Mouse (Mus musculus) thymus, adult 2 months (tissue): ENCODE measurements around the gene Sec24b. TPM values are rescaled to one million over a fixed set of nuclear protein-coding genes. Genes with fewer than 3 reads are reported as not detected.

Experiments used
- DNase-seq: peaks from one replicate; pipeline ENCODE4 v3.0.0; 2021
- H3K27ac ChIP-seq: fragments of 200-500 bp; 2 replicates; pipeline ENCODE4 v1.5.1; 2012; ENCODE audit warnings: low read length, control low read depth; ENCODE audit not compliant: control insufficient read depth, insufficient read depth
- H3K27me3 ChIP-seq: fragments of 200-500 bp; 2 replicates; pipeline ENCODE4 v1.6.1; 2012; ENCODE audit warnings: mild to moderate bottlenecking, low read length, moderate library complexity, mixed read lengths; ENCODE audit not compliant: control insufficient read depth, insufficient read depth
- H3K36me3 ChIP-seq: fragments of 200-500 bp; 2 replicates; pipeline ENCODE4 v1.6.1; 2012; ENCODE audit warnings: mild to moderate bottlenecking, low read length, moderate library complexity; ENCODE audit not compliant: control insufficient read depth, insufficient read depth
- H3K4me1 ChIP-seq: fragments of 200-500 bp; replicated peaks from 2 replicates; pipeline ENCODE4 v1.6.1; 2012; ENCODE audit warnings: low read length; ENCODE audit not compliant: control insufficient read depth, insufficient read depth
- H3K4me3 ChIP-seq: fragments of 200-500 bp; 2 replicates; pipeline ENCODE4 v1.5.1; 2012; ENCODE audit warnings: mild to moderate bottlenecking, low read length, control low read depth, moderate library complexity; ENCODE audit not compliant: control insufficient read depth, insufficient read depth
- CTCF ChIP-seq: fragments of 200-500 bp; IDR thresholded peaks from 2 replicates; pipeline ENCODE4 v1.5.1; 2012; ENCODE audit warnings: mild to moderate bottlenecking, control low read depth, low read length, moderate library complexity, borderline replicate concordance; ENCODE audit not compliant: control insufficient read depth, poor library complexity, insufficient read depth; ENCODE audit errors: extremely low read depth
- POLR2A ChIP-seq: fragments of 200-500 bp; IDR thresholded peaks from 2 replicates; pipeline ENCODE4 v1.6.1; 2012; ENCODE audit warnings: mild to moderate bottlenecking, low read length, control low read depth, moderate library complexity; ENCODE audit not compliant: control insufficient read depth, poor library complexity, insufficient read depth; ENCODE audit errors: extremely low read depth
- WGBS: fragments of 180-500 bp; shearing (Covaris S2); methylation state at CpG from one replicate; pipeline ENCODE4 v1.1.7; 2018; 5-methylcytosine and 5-hydroxymethylcytosine counted together
- polyA plus RNA-seq: library from polyadenylated mRNA; depleted of rRNA; stranded (reverse); fragments of >200 nt; gene quantifications from 2 replicates; pipeline ENCODE4 v1.2.3, GENCODE M21; 2012

Sec24b gene
- polyA plus RNA-seq, 1 experiment = 149 TPM

DNA sequence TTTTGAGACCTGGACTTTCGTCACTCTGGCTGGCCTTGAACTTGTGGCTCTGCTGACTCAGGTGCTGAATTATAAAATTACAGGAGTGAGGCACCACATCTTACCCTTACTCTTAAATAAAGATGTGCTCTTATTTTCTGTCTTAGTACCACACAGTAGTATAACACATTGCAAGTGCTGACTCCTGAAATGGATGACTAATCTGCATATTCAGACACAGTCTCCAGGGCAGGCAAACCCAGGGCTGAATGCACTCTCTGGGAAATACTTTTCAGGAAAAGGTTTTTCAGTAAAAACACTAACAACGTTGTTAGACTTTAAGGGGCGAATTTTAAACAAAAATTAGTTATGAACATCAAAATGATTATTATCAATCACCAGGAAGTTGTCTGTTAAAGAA lies 64.0 kb downstream of the Sec24b start:
- H3K27ac ChIP-seq = no peak overlapping the region
- no peak for TF ChIP-seq POLR2A
- TF ChIP-seq CTCF = no peak
- H3K36me3 ChIP-seq = peaks cover 73% of the 10 kb centered on the region
- 95% methylated on average over 3 of the region's 3 CpGs for WGBS
- DNase-seq = no peak
- no peaks in the 10 kb centered on the region for H3K4me1 ChIP-seq
- no peak overlapping the region for H3K4me3 ChIP-seq
- no peaks in the 10 kb centered on the region for H3K27me3 ChIP-seq

DNA sequence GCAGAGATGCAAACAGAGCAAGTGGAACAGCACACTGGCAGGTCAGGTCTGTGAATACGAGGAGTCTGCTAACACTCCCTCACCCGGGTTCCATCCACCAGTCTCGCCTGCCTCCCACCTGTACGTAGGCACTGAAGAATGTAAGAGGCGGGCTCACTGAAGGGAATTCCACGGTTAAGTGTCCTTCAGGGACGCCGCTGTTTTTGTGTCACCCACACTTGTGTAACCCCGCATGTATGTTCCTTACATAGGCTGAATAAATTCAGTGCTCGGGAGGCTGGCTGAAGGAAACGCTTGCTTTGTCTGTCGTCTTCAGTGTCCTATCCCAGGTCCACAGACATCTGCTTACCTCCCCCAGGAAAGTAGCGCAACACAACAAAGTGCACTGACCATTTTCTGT lies 74.1 kb downstream of the Sec24b start:
- Histone ChIP-seq H3K27me3 (no peaks in the 10 kb centered on the region), H3K36me3 (peaks cover 84% of the 10 kb centered on the region), H3K4me3 (no peak overlapping the region), H3K4me1 (no peaks in the 10 kb centered on the region), H3K27ac (no peak overlapping the region)
- TF ChIP-seq POLR2A = no peak
- no peak for DNase-seq
- 98% methylated on average over 13 of the region's 13 CpGs for WGBS

DNA sequence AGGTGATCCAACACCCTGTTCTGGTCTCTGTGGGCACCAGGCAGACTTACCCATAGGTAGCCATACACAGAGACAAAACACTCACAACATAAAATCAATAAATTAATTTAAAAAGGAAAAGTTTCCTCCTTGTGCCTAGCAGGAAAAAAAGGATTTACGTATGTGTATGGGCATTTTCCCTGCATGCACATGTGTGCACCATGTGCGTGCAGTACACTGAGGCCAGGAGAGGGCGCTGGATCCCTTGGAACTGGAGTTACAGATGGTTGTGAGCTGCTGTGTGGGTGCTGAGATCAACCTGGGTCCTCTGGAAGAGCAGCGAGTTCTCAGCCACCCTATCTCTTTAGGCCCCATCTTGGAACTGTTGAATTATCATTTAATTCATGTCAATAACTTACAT lies 76.0 kb downstream of the Sec24b start:
- H3K27me3 ChIP-seq = no peaks in the 10 kb centered on the region
- TF ChIP-seq POLR2A (no peak), CTCF (no peak)
- WGBS = 97% methylated on average over 4 of the region's 4 CpGs
- no peak overlapping the region for H3K4me3 ChIP-seq
- H3K27ac ChIP-seq = no peak overlapping the region
- no peaks in the 10 kb centered on the region for H3K4me1 ChIP-seq
- H3K36me3 ChIP-seq = peaks cover 75% of the 10 kb centered on the region
- no peak for DNase-seq

DNA sequence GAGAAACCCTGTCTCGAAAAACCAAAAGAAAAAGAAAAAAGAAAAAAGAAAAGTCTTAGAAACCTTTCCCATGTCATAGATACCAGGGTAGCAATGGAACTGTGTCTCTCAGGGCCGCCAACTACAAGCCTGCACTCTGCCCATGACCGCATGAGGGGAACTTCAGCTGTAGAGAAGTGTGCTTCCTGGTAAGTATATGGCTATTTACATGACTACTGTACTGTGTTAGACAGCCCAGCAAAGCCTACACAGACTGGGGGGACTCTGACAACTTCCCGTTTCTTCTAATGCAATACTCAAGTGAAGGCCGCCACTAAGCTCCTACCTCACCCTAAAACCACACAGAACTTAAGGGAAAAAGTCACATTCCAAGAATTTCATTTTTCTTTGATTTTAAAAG lies 76.6 kb downstream of the Sec24b start:
- TF ChIP-seq POLR2A (no peak), CTCF (no peak)
- H3K4me3 ChIP-seq = no peak overlapping the region
- H3K36me3 ChIP-seq = peaks cover 70% of the 10 kb centered on the region
- WGBS = 91% methylated on average over 5 of the region's 5 CpGs
- no peaks in the 10 kb centered on the region for H3K4me1 ChIP-seq
- no peaks in the 10 kb centered on the region for H3K27me3 ChIP-seq
- no peak for DNase-seq
- H3K27ac ChIP-seq = no peak overlapping the region

DNA sequence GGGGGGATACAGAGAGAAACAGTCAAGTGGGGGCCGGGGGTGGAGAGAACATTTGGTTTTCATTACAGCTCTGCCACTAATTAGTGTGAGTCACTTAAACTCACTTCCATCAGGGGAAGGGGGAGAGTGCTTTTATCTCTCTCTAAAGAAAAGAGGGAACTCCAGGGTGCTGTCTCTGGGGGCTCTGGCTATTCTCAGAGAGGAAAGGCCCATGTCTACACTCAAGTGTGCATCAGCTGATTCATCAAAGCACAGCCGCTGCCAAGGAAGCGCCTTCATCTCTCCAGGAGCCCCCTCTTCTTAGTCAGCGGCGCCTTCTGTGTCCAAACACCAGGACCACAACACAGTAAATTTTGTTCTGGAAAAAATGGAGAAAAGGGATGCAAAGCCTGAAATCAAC lies 79.1 kb downstream of the Sec24b start:
- Histone ChIP-seq H3K27ac (no peak overlapping the region), H3K27me3 (no peaks in the 10 kb centered on the region), H3K36me3 (peaks cover 45% of the 10 kb centered on the region), H3K4me3 (no peak overlapping the region), H3K4me1 (no peaks in the 10 kb centered on the region)
- 94% methylated on average over 5 of the region's 5 CpGs for WGBS
- DNase-seq = no peak
- no peak for TF ChIP-seq CTCF
- TF ChIP-seq POLR2A = no peak

DNA sequence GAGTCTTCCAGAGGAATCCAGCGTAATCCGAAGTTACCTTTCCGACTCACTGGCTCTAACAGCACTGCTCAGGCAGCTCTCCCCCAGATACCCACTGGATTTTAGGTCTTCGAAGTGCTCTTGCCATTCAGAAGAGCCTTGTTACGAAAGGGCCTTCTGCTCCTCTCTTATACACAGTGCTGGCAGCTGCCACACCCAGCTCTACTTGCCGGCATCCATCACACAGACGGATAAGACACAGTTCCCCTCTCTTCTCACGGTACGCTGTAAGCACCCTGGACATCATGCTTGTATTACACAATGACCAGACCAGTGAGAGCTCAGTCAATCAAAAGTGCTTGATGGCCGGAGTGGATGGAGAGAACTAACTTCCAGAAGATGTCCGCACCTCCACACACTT lies 79.6 kb downstream of the Sec24b start:
- H3K27me3 ChIP-seq = no peaks in the 10 kb centered on the region
- H3K27ac ChIP-seq = no peak overlapping the region
- no peaks in the 10 kb centered on the region for H3K4me1 ChIP-seq
- DNase-seq = no peak
- no peak overlapping the region for H3K4me3 ChIP-seq
- no peak for TF ChIP-seq CTCF
- TF ChIP-seq POLR2A = no peak
- peaks cover 40% of the 10 kb centered on the region for H3K36me3 ChIP-seq
- 97% methylated on average over 11 of the region's 11 CpGs for WGBS

DNA sequence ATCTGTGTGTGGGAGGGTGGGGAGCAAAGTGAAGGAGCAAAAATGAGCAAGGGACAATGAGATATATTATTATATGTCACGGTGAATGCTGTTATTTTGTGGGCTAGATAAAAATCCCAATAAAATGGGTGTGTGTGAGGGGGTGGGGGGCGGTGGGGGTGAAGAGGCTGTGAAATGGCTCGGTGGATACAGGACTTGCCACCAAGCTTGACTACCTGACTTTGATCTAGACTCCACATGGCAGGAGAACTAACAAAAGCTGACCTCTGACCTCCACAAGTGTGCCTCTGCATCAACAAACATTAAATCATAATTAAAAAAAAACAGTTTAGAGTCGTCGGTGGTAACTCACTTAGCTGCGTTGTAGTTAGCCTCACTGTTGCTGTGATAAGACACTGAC lies 81.8 kb downstream of the Sec24b start:
- WGBS = 75% methylated on average over 6 of the region's 6 CpGs
- Histone ChIP-seq H3K27ac (no peak overlapping the region), H3K4me1 (no peaks in the 10 kb centered on the region), H3K36me3 (peaks cover 21% of the 10 kb centered on the region), H3K27me3 (no peaks in the 10 kb centered on the region), H3K4me3 (no peak overlapping the region)
- TF ChIP-seq CTCF (no peak), POLR2A (no peak)
- no peak for DNase-seq
